Mouse (Mus musculus) lung, postnatal 10 days (tissue): Measurements from ENCODE around the gene Med12l.

Experiments
- DNase-seq: peaks from one replicate; pipeline ENCODE4 v3.0.0; 2021

Gene Med12l

DNA sequence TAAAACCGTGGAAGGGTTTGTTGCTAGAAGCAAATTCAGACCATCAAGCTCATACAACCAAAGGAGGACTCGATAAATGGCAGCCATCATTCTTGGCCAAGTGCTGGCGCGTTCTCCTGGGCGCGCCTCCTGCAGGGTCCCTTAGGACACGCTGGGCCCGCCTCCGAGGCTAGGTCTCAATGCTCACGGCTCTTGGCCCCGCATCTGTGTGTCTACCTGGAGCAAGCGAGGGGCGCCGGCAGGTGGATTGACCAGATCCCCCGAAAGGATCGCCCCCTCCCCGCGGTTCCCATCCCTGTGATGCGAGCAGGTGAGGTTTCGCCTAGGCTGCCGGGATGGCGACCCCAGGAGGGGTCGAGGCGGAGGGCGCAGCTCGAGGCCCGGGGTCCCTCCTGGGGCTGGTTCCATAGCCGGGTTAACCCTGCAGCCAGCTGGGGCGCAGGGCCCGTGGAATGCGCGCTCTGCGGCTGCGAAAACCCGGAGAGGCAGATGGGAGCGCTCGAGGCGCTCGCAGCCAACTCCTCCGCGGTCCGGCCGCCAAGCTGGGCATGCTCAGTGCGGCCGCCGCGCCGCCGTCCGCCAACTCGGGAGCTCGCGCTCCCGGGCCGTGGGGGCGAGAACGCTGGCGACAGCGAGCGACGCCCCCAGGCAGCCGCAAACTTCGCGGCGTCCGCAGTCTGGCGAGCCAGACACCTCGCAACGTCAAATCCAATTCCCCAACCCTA lies at the start of gene Med12l:
Gene Med12l, plus strand, starts transcription at position 555 of the 725 bp plus-strand sequence.
- DNase-seq, result peak; percentile 64

DNA sequence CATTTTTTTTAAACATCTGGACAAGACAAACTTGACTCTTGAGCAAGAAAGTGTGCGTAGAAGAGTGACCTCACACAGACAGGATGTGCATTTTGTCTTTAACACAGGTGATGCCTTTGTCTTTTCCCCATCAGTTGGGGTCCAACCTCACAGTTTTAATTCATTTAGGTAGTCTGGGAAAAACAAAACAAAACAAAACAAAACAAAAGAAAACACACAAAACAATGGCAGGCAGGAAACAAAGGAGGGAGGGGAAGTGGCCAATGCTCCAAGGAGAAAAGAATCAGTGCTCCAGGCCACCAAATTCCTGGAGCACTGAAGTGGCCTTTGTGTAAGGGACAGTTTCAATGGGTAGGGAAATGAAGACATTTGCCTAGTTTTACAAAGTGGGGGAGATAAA lies 44.5 kb upstream of the Med12l start:
- DNase-seq, result no peak

GRCm38 (mm10) chr3:58977413-58977812 lies 28.2 kb upstream of the Med12l start:
- no peak for DNase-seq

GRCm38 (mm10) chr3:58977906-58978622 lies 27.6 kb upstream of the Med12l start:
- DNase-seq, result no peak

- DNase-seq, result no peak
These were observed 25.0 kb upstream of the Med12l start for GRCm38 (mm10) chr3:58980579-58980978.

- DNase-seq, result peak; percentile 84
These were observed 22.5 kb upstream of the Med12l start for GRCm38 (mm10) chr3:58982896-58983837.

- no peak for DNase-seq
These were observed 21.6 kb upstream of the Med12l start for GRCm38 (mm10) chr3:58983838-58984598.

- DNase-seq, result no peak
These were observed 19.8 kb upstream of the Med12l start for GRCm38 (mm10) chr3:58985816-58986215.

GRCm38 (mm10) chr3:58989374-58989773 lies 16.3 kb upstream of the Med12l start:
- no peak for DNase-seq

GRCm38 (mm10) chr3:58990556-58990955 lies 15.1 kb upstream of the Med12l start:
- no peak for DNase-seq

DNA sequence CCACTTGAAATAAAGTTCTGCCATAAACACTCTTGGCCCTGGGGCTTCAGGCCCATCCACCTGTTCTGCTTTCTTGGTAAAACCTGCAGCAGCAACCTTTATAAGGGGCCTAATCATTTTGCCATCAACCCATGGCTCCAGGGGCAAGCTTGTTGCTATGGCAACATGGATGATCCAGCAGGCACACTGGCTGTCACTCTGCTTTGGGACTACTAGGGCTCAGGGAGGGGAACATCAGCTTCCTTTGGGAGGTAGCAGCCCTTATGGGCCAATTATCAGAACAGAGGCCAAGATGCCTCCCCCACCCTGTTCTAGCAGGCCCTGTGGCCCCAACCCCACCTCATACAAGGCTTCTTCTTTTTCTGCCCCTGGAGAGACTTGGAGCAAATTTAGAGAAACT lies 13.5 kb upstream of the Med12l start:
- no peak for DNase-seq

GRCm38 (mm10) chr3:58993619-58994018 lies 12.0 kb upstream of the Med12l start:
- no peak for DNase-seq

- no peak for DNase-seq
These were observed 1.9 kb upstream of the Med12l start for GRCm38 (mm10) chr3:59003756-59004155.

DNA sequence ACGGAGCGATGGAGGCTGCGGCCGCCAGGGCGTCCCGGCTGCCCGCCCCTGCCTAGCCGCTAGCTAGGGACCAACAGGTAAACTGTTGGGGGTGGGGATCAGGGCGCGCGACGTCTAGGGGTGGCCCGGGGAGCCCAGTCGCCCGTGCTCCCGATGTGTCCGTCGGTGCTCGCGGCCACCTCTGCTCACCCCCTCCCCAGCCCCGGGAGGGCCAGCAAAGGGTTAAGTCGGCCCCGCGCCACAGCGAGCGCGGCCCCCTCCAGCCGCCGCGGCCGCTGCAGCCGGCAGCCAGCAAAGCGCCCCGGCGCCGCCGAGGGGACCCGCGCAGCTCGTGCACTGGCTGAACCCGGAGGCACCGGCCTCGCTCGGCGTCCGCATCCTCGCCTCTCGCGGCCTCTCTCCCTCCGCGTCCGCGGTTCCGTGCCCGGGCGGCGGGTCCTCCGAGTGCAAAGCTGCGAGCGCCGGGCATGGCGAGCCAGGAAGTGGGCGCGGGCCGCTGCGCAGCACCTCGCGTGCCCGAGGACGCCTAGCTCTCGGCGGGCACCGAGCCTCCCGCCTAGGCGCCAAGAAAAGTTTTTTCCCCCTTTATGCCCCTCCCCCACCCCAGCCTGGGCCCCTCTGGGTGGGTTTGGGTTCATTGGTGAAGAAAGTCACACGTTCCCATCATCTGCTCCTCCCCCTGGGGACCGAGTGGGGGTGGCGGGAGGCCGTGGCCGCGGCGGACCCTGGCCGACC lies 538 bp downstream of the Med12l start:
- peak; percentile 33 for DNase-seq

- peak; percentile 78 for DNase-seq
These were observed 1.3 kb downstream of the Med12l start for GRCm38 (mm10) chr3:59006731-59007441.

DNA sequence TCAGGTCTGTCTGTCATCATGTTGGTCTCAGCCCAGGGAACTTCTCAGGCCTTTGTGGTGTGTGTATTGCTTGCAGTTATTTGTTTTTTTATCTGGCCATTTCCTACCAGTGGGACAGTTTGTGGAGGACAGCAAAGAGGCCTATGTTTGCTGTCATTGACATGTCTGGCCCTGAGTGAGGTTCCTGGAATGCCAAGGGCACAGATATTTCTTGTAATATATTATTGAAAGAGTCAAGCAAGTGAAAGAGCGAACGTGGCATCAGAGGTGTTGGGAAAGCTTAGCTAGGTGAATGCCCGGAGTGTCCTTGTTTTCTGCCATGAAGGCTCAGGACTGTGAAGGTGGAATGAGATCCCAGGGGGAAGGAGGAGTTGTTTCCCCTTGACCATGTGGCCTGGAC lies 4.7 kb downstream of the Med12l start:
- DNase-seq, result no peak

DNA sequence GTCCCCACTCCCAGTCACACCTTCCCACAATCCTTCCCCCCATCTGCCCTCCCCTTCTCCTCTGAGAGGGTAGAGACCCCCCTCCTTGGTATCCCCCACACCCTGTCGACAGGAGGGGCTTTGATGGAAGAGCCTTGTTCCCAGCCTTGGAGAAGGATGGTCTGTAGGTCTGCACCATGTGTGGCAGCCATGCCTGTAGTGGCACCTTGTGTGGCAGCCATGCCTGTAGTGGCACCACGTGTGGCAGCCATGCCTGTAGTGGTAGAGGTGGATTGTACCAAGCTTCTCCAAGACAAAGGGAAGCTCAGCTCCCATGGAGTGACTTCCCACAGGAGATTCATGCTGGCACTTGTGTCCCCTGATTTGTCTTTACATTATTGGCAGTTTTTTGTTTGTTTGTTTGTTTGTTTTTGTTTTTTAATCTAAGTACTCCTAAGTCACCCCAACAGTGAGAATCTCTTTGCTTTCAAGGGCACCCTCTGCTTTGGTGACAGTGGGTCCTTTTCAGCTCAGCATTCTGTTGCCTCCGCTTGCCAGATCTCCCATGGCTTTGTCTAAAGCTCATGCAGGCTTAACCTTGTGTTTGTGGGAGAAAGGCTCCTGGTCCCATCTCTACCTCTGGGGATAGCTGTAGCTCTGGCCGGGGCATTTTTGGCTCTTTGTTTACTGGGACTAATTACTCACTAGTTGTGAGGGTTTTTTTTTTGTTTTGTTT lies 10.2 kb downstream of the Med12l start:
- no peak for DNase-seq

DNA sequence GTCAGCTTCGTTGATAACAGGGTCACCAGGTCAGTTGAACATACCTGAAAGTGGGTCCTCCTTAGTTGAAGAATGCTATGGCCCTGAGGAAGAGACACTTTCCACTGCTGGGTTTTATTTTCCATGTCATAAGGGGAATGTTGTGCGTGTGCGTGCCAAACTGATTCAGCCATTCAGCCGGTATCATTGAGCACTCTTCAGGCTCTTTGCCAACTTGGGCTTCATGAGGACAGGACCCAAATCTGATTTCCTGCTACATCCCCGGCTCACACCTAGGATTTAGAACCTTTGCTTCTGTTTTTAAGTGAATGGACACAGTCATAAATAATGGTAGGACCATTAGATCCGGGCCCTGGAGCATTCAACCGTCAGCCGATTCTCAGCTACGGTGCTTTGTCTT lies 10.9 kb downstream of the Med12l start:
- DNase-seq, result no peak

- no peak for DNase-seq
These were observed 15.6 kb downstream of the Med12l start for GRCm38 (mm10) chr3:59021236-59021635.

- no peak for DNase-seq
These were observed 16.6 kb downstream of the Med12l start for GRCm38 (mm10) chr3:59022251-59022650.
